Mouse (Mus musculus) MN1 (cell line): ENCODE data around the gene Sgce.

Experiments used
- DNase-seq: peaks from one replicate; pipeline ENCODE4 v3.0.0-alpha.2; 2016; ENCODE audit warnings: low spot score

Sgce gene

DNA sequence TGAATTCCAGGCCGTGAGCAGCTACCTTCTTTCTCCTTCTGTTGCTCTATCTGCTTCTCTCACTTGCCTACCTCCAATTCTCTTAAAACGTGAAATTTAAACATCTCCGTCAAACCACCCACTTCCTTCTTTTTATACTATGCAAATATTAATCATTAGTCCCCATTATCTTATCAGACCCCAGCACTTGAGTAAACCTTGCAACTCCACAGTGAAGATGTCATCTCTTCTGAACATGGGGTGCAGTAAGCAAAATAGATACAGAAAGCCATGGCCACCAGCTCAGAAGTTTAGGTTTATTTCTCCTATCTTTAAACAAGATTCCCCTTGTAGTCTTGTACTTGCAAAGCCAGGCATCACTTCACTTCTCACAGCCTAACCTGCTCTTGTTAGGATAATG is 99.7 kb downstream of the Sgce start:
- no peak for DNase-seq

GRCm38 (mm10) chr6:4642068-4642467 is 104.9 kb downstream of the Sgce start:
- DNase-seq: no peak

DNA sequence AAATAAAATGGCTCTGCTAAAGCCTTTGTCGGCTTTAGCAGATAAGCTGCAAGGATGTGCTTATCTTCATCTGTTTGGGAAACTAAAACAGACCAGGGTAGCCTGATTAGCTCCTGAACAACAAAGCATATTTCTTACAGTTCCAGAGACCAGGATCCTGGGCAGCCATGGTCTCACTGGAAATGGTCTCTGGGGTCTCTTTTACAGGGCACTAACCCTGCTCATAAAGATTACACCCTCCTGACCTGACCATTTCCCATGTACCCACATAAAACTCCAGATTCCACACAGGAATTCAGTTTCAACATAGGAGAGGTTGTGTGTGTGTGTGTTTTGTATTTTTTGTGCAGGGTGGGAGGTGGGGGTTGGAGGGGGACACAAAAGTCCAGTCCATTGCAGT is 112.2 kb downstream of the Sgce start:
- no peak for DNase-seq

GRCm38 (mm10) chr6:4633189-4633588 is 113.8 kb downstream of the Sgce start:
- no peak for DNase-seq

GRCm38 (mm10) chr6:4631464-4631863 is 115.5 kb downstream of the Sgce start:
- DNase-seq: no peak
